Mouse (Mus musculus) heart, embryonic 11.5 days (tissue): Measurements from ENCODE around the gene Chsy1. TPM values are rescaled to one million over a fixed set of nuclear protein-coding genes. Genes with fewer than 3 reads are reported as not detected.

Source experiments
- ATAC-seq: fragments of 200-750 bp; cut with Nextera tagmentation; replicated peaks from 2 replicates; pipeline ENCODE4 v1.8.0; 2017; ENCODE audit warnings: moderate library complexity; ENCODE audit not compliant: insufficient number of reproducible peaks, low FRiP score, low TSS enrichment
- H3K27ac ChIP-seq: fragments of 300-500 bp; sonication (generic); 2 replicates; pipeline ENCODE4 v1.5.1; 2014; ENCODE audit warnings: mild to moderate bottlenecking, low read depth, low read length
- H3K27me3 ChIP-seq: fragments of 300-500 bp; sonication (generic); 2 replicates; pipeline ENCODE4 v1.6.1; 2014; ENCODE audit warnings: mild to moderate bottlenecking, low read length, mixed read lengths; ENCODE audit not compliant: control insufficient read depth, insufficient read depth
- H3K36me3 ChIP-seq: fragments of 300-500 bp; sonication (generic); 2 replicates; pipeline ENCODE4 v1.6.1; 2014; ENCODE audit warnings: mild to moderate bottlenecking, low read length, moderate library complexity, mixed read lengths; ENCODE audit not compliant: control insufficient read depth, insufficient read depth
- H3K4me1 ChIP-seq: fragments of 300-500 bp; sonication (generic); 2 replicates; pipeline ENCODE4 v1.6.1; 2014; ENCODE audit warnings: low read length; ENCODE audit not compliant: control insufficient read depth, insufficient read depth
- H3K4me2 ChIP-seq: fragments of 300-500 bp; sonication (generic); 2 replicates; pipeline ENCODE4 v1.6.1; 2014; ENCODE audit warnings: mild to moderate bottlenecking, moderate library complexity
- H3K4me3 ChIP-seq: fragments of 300-500 bp; sonication (generic); 2 replicates; pipeline ENCODE4 v1.5.1; 2014; ENCODE audit warnings: low read depth, low read length
- H3K9ac ChIP-seq: fragments of 300-500 bp; sonication (generic); 2 replicates; pipeline ENCODE4 v1.6.1; 2014; ENCODE audit warnings: mild to moderate bottlenecking, low read depth, low read length, moderate library complexity
- H3K9me3 ChIP-seq: fragments of 300-500 bp; sonication (generic); replicated peaks from 2 replicates; pipeline ENCODE4 v1.6.1; 2016; ENCODE audit warnings: low read length; ENCODE audit not compliant: control insufficient read depth
- WGBS: fragments of 180-500 bp; shearing (Covaris S2); extraction: QIAGEN DNeasy Blood & Tissue Kit; methylation state at CpG from one replicate; pipeline ENCODE4 v1.1.7; 2014; ENCODE audit not compliant: insufficient replicate concordance; 5-methylcytosine and 5-hydroxymethylcytosine counted together
- polyA plus RNA-seq: library from polyadenylated mRNA; unstranded; fragments of >200 nt; fragmentation: Nextera tagmentation; extraction: Ambion mirVana; gene quantifications from 2 replicates; pipeline ENCODE4 v1.2.1, GENCODE M21; 2014

The Chsy1 gene
- polyA plus RNA-seq, 1 experiment from 2014 or later, result 29.0 TPM

GRCm38 (mm10) chr7:66164427-66165031 lies 55.2 kb downstream of the Chsy1 start:
- ATAC-seq, result no peak
- H3K27me3 ChIP-seq, result no peaks in the 10 kb centered on the region
- peaks cover 20% of the 10 kb centered on the region for H3K4me1 ChIP-seq
- no peaks in the 10 kb centered on the region for H3K9me3 ChIP-seq
- 0 out of 2 replicates have a peak overlapping the region, but pooled peaks have one; percentile 23 for H3K27ac ChIP-seq
- no peak overlapping the region for H3K4me3 ChIP-seq
- H3K4me2 ChIP-seq, result no peak overlapping the region
- H3K9ac ChIP-seq, result no peak overlapping the region
- WGBS, result 79% methylated on average over 9 of the region's 9 CpGs
- H3K36me3 ChIP-seq, result 0 out of 2 replicates have a peak, but pooled peaks cover 3% of the 10 kb centered on the region

- Histone ChIP-seq H3K27ac (0 out of 2 replicates have a peak overlapping the region, but pooled peaks have one; percentile 29), H3K36me3 (0 out of 2 replicates have a peak, but pooled peaks cover 3% of the 10 kb centered on the region), H3K27me3 (no peaks in the 10 kb centered on the region), H3K9me3 (no peaks in the 10 kb centered on the region), H3K4me3 (no peak overlapping the region), H3K9ac (no peak overlapping the region), H3K4me1 (peaks cover 17% of the 10 kb centered on the region), H3K4me2 (no peak overlapping the region; the same call in 1 of the 2 replicates)
- 74% methylated on average over 5 of the region's 5 CpGs for WGBS
- no peak for ATAC-seq
Observed at GRCm38 (mm10) chr7:66165036-66165798, 55.9 kb downstream of the Chsy1 start.

DNA sequence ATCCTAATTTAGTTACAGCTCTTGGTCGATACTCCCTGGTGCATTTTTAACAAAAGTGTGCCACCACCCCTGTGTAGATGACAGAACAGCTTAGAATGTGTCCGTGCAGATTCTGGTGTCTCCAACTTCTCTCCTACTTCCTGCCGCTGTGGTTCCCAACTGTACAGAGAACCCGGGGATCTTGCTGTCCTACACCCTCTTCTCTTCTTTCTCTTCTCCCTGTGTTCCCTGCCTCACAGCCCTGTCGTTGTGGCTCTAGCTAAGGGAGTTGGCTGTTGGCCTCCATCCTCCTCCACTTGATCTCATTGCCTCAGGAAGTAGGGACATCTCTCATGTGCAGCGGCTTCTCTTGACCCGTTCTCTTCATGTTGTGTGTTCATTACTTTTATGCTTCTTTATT lies 59.6 kb downstream of the Chsy1 start:
- no peak for ATAC-seq
- H3K36me3 ChIP-seq, result peaks cover 6% of the 10 kb centered on the region; the same call in 1 of the 2 replicates
- H3K9ac ChIP-seq, result no peak overlapping the region
- H3K9me3 ChIP-seq, result no peaks in the 10 kb centered on the region
- 80% methylated on average over 7 of the region's 7 CpGs for WGBS
- no peak overlapping the region for H3K4me3 ChIP-seq
- H3K27me3 ChIP-seq, result no peaks in the 10 kb centered on the region
- H3K27ac ChIP-seq, result no peak overlapping the region
- H3K4me1 ChIP-seq, result peaks cover 12% of the 10 kb centered on the region
- H3K4me2 ChIP-seq, result no peak overlapping the region

- Histone ChIP-seq H3K9ac (no peak overlapping the region), H3K4me2 (no peak overlapping the region), H3K4me1 (peaks cover 8% of the 10 kb centered on the region), H3K36me3 (peaks cover 6% of the 10 kb centered on the region; the same call in 1 of the 2 replicates), H3K4me3 (no peak overlapping the region), H3K9me3 (no peaks in the 10 kb centered on the region), H3K27me3 (no peaks in the 10 kb centered on the region), H3K27ac (no peak overlapping the region)
- 87% methylated on average over 6 of the region's 6 CpGs for WGBS
- no peak for ATAC-seq
Observed at GRCm38 (mm10) chr7:66169476-66169875, 60.2 kb downstream of the Chsy1 start.

- WGBS, result 94% methylated on average over 27 of the region's 27 CpGs
- Histone ChIP-seq H3K4me2 (no peak overlapping the region), H3K4me1 (peaks cover 3% of the 10 kb centered on the region; the same call in 1 of the 2 replicates), H3K27me3 (no peaks in the 10 kb centered on the region), H3K27ac (no peak overlapping the region), H3K4me3 (no peak overlapping the region), H3K36me3 (peaks cover 12% of the 10 kb centered on the region; the same call in 1 of the 2 replicates), H3K9me3 (no peaks in the 10 kb centered on the region), H3K9ac (no peak overlapping the region)
- ATAC-seq, result no peak
Observed at GRCm38 (mm10) chr7:66170802-66171505, 61.6 kb downstream of the Chsy1 start.

- Histone ChIP-seq H3K4me1 (peaks cover 2% of the 10 kb centered on the region; the same call in 1 of the 2 replicates), H3K9ac (no peak overlapping the region), H3K4me2 (no peak overlapping the region), H3K9me3 (no peaks in the 10 kb centered on the region), H3K36me3 (peaks cover 13% of the 10 kb centered on the region; the same call in 1 of the 2 replicates), H3K27me3 (no peaks in the 10 kb centered on the region), H3K4me3 (no peak overlapping the region), H3K27ac (no peak overlapping the region)
- WGBS, result 91% methylated on average over 6 of the region's 6 CpGs
- no peak for ATAC-seq
Observed at GRCm38 (mm10) chr7:66175738-66176137, 66.4 kb downstream of the Chsy1 start.

DNA sequence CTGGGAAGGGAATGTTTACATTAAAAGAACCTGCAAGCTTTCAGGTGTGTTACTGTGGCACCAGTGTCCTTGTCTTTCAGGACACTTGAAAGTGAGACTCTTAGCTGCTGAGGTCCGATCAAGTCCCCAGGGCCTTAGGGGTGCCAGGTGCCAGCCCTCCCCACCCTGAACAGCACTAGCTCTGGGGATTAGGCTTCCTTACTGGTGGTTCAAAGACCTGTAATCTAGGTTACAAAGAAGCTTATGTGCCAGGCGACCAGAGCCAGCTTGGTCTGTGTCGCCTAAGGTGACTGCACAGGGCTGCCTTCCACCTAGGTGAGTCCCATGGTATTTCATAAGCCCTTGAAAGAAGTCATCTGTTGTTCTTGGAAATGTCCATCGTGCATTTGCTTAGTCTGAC lies 66.9 kb downstream of the Chsy1 start:
- no peak overlapping the region for H3K27ac ChIP-seq
- 86% methylated on average over 4 of the region's 4 CpGs for WGBS
- H3K4me1 ChIP-seq, result peaks cover 2% of the 10 kb centered on the region; the same call in 1 of the 2 replicates
- ATAC-seq, result no peak
- no peaks in the 10 kb centered on the region for H3K9me3 ChIP-seq
- H3K9ac ChIP-seq, result no peak overlapping the region
- no peak overlapping the region for H3K4me2 ChIP-seq
- H3K4me3 ChIP-seq, result no peak overlapping the region
- H3K36me3 ChIP-seq, result peaks cover 10% of the 10 kb centered on the region; the same call in 1 of the 2 replicates
- H3K27me3 ChIP-seq, result no peaks in the 10 kb centered on the region

DNA sequence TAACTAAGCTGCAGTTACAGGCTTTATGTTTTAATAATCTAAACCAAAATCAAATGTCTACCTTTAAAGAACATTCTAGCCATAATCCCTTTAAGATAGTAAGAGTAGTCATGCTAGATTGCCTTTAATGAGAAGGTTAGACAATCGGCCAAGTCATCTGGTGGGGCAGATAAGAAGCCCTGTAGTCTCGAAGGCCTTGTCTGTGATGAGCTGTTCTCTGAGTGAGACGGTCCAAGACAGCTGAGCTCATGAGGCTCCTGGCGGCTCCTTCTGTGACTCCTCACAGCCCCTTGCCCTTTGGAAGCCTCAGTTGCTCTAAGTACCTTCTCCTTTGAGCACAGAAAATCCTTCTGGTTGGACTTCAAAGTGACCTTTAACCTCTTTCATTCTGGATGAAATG lies 67.6 kb downstream of the Chsy1 start:
- H3K9me3 ChIP-seq, result no peaks in the 10 kb centered on the region
- no peak overlapping the region for H3K27ac ChIP-seq
- 0 out of 2 replicates have a peak, but pooled peaks cover 6% of the 10 kb centered on the region for H3K36me3 ChIP-seq
- 33% methylated on average over 4 of the region's 4 CpGs for WGBS
- no peak overlapping the region for H3K4me2 ChIP-seq
- ATAC-seq, result no peak
- peaks cover 2% of the 10 kb centered on the region; the same call in 1 of the 2 replicates for H3K4me1 ChIP-seq
- H3K4me3 ChIP-seq, result no peak overlapping the region
- no peak overlapping the region for H3K9ac ChIP-seq
- H3K27me3 ChIP-seq, result no peaks in the 10 kb centered on the region
